Mouse (Mus musculus) small intestine, adult 2 months (tissue): ENCODE measurements at regions not wholly inside any gene's neighbourhood (a gene's known extent, or its start where the extent isn't known, plus 50 kb on each side); places are given as distances from the start of the nearest gene placed in this dataset.

ENCODE experiments used
- CTCF ChIP-seq: fragments of 200-500 bp; IDR thresholded peaks from 2 replicates; pipeline ENCODE4 v1.5.1; 2012; ENCODE audit warnings: low read depth, mild to moderate bottlenecking, control low read depth, inconsistent platforms, low read length, moderate library complexity, mixed read lengths; ENCODE audit not compliant: insufficient replicate concordance, insufficient read length; ENCODE audit errors: extremely low read depth
- POLR2A ChIP-seq: fragments of 200-500 bp; IDR thresholded peaks from 2 replicates; pipeline ENCODE4 v1.6.1; 2012; ENCODE audit warnings: low read depth, mild to moderate bottlenecking, control low read depth, inconsistent platforms, low read length, moderate library complexity

DNA sequence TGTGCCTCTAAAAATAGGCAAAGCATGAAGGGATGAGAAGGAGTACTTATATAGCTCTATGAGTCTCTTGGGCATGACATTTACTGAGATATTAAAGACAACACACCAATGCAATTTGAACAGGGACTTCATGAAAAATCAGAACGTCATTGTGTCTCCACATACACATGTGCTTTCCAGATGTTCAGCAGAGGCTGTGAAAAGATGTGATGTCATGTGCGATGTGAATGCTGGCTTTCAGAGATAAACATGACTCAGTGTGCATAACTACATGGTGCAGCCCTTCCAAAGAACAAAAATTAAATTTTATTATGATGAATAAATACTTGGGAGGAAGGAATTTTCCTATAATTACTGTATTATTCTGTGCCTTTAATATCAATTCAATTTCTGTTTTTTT is 695.8 kb downstream of the Tlr4 start:
- no peak for TF ChIP-seq CTCF
- TF ChIP-seq POLR2A: no peak
